Mouse (Mus musculus): ENCODE results near the gene Ppm1h.

Gene Ppm1h

GRCm38 (mm10) chr10:122887528-122888183, 209.1 kb downstream of the Ppm1h start:
- in situ Hi-C loops (cut with MboI, MseI): no loop called here

DNA sequence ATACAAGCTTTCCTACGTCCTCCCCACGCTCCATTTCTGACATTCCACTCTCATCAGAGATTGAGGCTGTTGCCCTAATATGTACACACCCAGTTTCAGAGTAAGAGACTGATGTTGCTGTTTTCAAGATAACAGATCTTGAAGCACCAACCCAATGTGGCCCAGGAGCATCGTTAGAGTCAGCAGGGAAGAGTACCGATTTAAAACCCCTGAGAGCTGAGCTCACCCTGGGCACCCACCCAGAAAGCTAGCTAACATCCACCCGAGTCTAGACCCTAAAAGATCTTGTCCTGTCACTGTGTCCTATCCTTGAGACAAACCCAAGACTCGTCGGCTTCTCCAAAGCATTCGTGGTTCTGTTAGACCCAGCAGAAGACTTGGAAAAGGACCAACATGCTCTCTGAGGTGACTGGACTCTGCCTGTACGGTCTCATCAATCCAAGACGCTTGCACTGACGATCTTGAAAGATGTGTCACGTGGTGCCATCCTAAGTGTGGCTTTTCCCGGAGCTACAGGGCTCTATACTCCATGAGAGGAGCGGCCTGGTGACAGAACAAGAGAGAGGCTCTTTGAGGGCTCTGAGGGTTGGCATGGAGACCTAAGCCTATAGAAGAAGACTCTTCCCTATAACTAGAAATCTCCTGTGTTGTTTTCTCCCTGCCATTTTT, 212.3 kb downstream of the Ppm1h start:
- in situ Hi-C loops (cut with MboI, MseI): loop anchor here in 1 of 2 experiments (10.0 kb wide), 1 partner anchor 1826 kb away; no protein-coding TSS in a partner anchor

- in situ Hi-C loops (cut with MboI, MseI): loop anchor here in 1 of 2 experiments (10.0 kb wide), 1 partner anchor 1827 kb away; no protein-coding TSS in a partner anchor
Observed at GRCm38 (mm10) chr10:122891461-122891860, 212.9 kb downstream of the Ppm1h start.

GRCm38 (mm10) chr10:122894555-122895069, 216.1 kb downstream of the Ppm1h start:
- in situ Hi-C loops (cut with MboI, MseI): loop anchor here in 1 of 2 experiments (10.0 kb wide), 1 partner anchor 1830 kb away; no protein-coding TSS in a partner anchor

DNA sequence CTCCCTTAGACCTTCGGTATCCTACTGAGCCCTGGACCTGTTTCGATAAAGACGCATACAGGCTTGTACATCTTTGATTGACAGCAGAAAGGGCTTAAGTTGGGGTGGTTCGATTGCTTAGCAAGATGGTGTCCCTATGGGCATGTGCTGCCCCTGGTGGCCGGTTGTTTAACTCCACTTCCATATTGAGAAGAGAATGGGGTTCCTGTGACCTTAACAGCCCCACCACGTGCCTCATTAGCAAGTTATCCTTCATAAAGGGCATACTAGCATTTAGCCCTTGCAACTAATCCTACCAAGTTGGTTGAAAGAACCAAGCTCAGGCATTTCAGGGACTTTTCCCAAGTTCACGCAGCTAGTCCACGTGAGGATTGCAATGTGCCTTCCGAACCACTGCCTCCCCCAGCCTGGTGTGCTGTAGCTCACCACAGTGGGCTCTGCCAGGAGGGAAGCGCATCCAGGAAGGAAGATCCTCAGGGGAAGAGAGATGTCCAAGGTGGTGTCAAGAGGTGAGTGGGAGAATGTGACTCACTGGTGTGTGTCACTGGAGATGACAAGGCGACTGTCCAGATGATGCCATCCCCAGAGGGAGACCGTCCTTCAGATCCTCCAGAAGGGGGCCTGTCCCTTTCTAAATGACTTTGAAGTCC, 216.7 kb downstream of the Ppm1h start:
- in situ Hi-C loops (cut with MboI, MseI): loop anchor here in 1 of 2 experiments (10.0 kb wide), 1 partner anchor 1830 kb away; no protein-coding TSS in a partner anchor

DNA sequence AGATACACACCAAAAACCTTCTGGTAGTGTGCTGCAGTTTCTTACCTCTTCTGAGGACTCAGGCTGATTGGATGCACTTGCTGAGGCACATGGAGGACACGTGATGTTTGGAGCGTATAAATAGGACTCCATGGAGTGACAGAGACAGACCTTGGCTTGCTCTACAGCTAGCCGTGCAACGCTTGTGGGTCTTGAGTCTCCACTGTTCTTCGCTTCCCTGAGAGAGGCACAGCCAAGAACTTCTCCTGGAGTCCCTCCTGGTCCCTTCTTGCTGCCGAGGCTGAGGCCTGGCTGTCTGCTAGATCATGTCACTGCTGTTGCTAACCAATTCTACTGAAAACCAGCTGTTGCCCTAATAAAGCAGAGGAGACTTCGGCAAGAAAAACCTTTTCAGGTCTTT, 221.4 kb downstream of the Ppm1h start:
- in situ Hi-C loops (cut with MboI, MseI): loop anchor here in 1 of 2 experiments (10.0 kb wide), 2 partner anchors 275 to 1835 kb away; no protein-coding TSS in a partner anchor

DNA sequence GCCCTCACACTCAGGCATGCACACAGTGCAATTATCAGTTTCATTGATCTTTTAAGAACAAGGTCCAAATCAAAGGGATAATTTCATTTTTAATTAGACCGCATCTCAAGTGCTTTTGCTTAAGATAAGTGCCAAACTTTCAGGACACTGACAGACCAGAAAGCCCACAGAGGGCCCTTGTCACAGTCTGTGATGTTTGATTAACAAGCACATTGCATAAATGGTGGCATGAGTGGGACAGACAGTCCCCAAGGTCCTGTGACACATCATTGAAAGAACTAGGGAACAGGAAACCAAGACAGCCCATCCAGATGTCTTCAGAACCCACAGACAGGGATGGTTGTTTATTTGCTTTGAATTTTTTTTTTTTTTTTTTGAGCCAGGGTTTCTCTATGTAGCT, 221.9 kb downstream of the Ppm1h start:
- in situ Hi-C loops (cut with MboI, MseI): loop anchor here in 1 of 2 experiments (10.0 kb wide), 1 partner anchor 274 kb away; no protein-coding TSS in a partner anchor

DNA sequence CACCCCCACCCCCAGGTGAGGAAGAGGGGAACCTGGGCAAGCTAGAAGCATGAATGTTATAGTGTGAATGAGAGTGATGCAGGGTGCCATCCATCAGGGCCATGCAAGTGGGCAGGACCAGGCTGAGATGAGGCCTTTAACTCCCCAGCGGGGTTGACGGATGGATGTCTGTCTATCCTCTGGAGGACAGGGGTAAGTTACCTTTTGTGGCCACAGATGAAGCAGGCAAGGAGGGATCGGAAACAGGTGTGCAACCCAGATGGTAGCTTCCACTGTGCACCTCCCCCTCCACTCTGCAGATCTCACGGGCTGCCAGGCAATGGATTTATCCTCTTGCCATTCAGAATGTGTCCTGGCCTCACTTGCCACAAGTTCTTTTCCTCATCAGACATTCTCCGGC, 222.8 kb downstream of the Ppm1h start:
- in situ Hi-C loops (cut with MboI, MseI): loop anchor here in 1 of 2 experiments (10.0 kb wide), 1 partner anchor 273 kb away; no protein-coding TSS in a partner anchor

DNA sequence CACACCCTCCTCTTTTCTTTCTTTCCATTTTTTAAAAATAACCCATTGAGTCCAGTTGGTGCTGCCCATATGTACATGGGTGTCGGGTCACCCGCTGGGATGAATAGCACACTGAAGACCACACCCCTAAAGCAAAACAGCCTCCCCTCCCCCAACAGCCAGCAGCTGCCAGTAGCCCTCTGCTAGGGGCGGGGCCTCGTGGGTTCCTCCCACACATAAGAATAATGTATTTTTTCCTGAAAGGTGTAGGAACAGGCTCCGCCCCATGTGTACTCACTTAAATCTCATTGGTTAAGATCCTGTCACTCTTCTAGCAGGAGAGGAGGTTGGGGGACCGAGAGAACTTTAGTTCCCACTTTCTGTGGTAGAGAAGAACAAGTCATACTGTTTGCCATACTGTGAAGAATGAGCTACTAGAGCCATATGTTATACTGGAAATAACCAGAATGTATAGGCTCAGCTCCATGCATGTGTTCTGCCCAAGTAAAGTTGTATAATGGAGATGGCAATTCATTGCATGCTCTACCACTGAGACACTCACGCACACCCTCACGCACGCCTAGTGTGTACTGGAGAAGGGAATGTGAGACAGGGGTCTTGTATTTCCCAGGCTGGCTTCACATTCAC, 231.0 kb downstream of the Ppm1h start:
- in situ Hi-C loops (cut with MboI, MseI): loop anchor here in 1 of 2 experiments (10.0 kb wide), 1 partner anchor 265 kb away; no protein-coding TSS in a partner anchor

- in situ Hi-C loops (cut with MboI, MseI): no loop called here
Observed at GRCm38 (mm10) chr10:122910798-122911225, 232.2 kb downstream of the Ppm1h start.

- in situ Hi-C loops (cut with MboI, MseI): no loop called here
Observed at GRCm38 (mm10) chr10:122911668-122912067, 233.1 kb downstream of the Ppm1h start.

DNA sequence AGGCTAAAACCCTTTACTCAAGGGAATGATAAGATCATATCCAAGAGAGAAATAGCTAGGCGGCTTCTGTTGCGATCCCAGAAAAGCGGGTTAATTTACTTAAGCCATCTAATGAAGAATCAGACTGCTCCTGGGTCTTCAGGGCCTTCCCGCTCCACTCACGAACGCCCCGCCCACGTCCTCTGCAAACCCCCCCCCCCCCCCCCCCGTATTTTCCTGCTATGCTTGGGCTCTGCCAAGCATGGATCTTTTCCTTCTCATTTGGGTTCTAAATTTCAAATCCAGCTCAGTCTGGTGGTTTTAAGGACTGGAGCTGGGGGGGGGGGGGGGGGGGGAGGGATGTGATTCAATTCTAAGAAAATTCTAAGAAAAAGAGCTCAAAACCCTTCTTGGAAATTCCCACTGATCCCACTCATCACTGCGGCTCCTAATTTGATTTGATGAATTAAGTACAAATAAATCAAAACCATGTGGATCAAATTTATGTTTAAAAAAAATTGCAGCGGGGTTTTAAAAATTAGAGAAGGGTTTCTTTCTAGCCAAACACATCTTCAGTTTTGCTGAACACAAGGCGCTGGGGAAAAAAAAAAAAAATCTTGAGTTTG, 233.6 kb downstream of the Ppm1h start:
- in situ Hi-C loops (cut with MboI, MseI): no loop called here

GRCm38 (mm10) chr10:122912701-122913368, 234.3 kb downstream of the Ppm1h start:
- in situ Hi-C loops (cut with MboI, MseI): no loop called here

GRCm38 (mm10) chr10:122913393-122913792, 234.8 kb downstream of the Ppm1h start:
- in situ Hi-C loops (cut with MboI, MseI): no loop called here

DNA sequence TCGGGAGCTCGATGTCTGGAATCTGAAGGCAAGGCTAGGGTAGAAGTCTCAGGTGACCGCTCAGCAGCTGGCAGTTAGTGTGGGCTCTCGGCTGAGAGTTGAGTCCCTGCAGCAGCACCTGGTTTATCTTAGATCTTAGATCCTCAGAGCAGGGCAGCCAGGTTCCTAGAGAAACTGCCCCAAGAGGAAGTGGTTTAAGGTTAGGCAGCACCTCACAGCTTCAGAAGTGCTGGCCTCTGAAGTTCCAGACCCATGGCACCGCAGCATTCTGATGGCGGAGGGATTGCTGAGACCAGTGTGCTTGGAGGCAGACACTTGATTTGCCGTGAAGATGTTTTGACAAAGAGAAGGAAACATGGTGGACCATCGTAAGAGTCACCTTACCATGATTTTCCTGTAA, 237.3 kb downstream of the Ppm1h start:
- in situ Hi-C loops (cut with MboI, MseI): no loop called here

- in situ Hi-C loops (cut with MboI, MseI): no loop called here
Observed at GRCm38 (mm10) chr10:122917648-122918324, 239.2 kb downstream of the Ppm1h start.

- in situ Hi-C loops (cut with MboI, MseI): no loop called here
Observed at GRCm38 (mm10) chr10:122918325-122918694, 239.7 kb downstream of the Ppm1h start.

DNA sequence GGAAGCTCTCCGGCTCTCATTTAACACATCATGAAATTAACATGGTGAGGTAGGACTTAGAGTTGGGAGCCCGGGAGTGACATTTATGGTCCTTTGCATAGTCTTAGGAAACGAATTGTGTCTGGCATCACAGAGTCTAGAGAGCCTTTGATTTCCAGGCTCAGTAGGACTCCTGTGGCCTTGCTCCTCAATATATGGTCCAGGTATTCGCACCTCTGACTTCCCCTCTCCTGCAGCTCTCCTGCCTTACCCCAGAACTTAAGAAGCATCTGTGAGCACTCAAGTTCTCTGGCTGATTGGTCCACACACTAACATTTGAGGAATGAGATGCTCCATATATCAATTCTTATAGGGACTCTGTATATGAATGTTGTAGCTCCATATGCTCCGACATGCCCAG, 240.2 kb downstream of the Ppm1h start:
- in situ Hi-C loops (cut with MboI, MseI): no loop called here

DNA sequence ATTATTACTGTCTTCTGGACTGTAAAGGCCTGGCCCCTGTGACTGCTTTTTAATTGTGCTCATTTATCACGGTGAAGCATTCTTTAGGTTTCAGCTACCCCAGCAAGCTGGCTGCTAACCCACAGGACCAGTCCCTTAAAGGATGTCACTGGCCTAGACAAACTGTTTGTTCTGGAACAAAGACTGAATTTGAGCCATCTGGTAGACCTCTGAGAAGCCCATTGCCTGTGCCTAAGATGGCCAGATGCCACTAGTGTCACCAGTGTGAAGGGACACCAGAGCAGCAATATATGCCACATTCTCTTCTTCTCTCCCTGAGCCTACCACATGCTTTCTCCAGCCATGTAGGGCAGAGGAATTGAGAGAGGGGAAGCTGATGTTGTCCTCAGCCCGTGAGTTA, 240.9 kb downstream of the Ppm1h start:
- in situ Hi-C loops (cut with MboI, MseI): no loop called here
